18 mouse cellular contexts compared by ENCODE assay signal in the genomic region with DNA sequence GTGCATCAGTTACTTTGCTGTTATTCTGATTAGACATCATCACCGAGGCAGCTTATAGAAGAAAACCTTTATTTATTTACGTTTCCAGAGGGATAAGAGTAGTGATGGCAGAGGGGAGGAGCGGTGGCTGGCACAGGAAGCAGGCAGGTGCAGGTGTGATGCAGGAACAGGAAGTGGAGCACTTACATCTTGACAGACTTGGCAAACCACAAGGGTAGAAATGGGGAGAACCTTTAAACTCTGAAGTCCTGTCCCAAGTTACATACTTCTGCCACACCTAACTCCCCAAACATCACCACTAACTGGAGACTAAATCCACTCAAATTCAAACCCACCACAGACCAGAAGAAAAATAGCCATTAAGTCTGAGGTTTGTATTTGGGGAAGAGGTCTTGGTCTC. TPM values are rescaled to one million over a fixed set of nuclear protein-coding genes. Genes with fewer than 3 reads are reported as not detected.
DNase-seq lines count a peak whose midpoint lies in the region; ATAC-seq lines count a peak whose summit lies in the region.
"Had no signal": no experiment of that assay in that cellular context is flagged by ENCODE, and none has a peak within 500 bp of the region (broad histone marks: within the 10 kb centered on the region; RNA-seq: fewer than 3 reads in every experiment).

No protein-coding gene starts in this region.

- no peaks in the 10 kb centered on the region for H3K27me3 ChIP-seq in splenic B cell, adult 2 months (ENCODE audit: control insufficient read depth, insufficient read depth, low read length, poor library complexity, severe bottlenecking)
- H3K27me3 ChIP-seq: embryonic facial prominence, embryonic 12.5 days; limb, embryonic 15.5 days had no signal

- H3K36me3 ChIP-seq in splenic B cell, adult 2 months (ENCODE audit: control insufficient read depth, insufficient read depth, low read length, poor library complexity, severe bottlenecking) = no peaks in the 10 kb centered on the region
- H3K36me3 ChIP-seq: liver, embryonic 15.5 days had no signal

- DNase-seq in splenic B cell, adult 2 months (ENCODE audit: low read depth, low spot score) = peak; percentile 19
- peak; percentile 31 for DNase-seq in thymus, postnatal 4 days
- DNase-seq in MN1 (ENCODE audit: low spot score) = no peak
- no peak for DNase-seq in retina, embryonic 14.5 days (ENCODE audit: low spot score)
- no peak for DNase-seq in right cerebral cortex, postnatal 14 days
- DNase-seq: adrenal gland, postnatal 10 days; cerebellum, adult 9-11 months; gastrocnemius, adult 2 months; kidney, adult 9 months; kidney, postnatal 25 days; midbrain, embryonic 14.5 days; retina, postnatal 1 day; right cerebral cortex, postnatal 4 days had no signal

- peak; percentile 87 for ATAC-seq in CD4-positive, CD25-positive, alpha-beta regulatory T cell, adult 4 months
- peak; percentile 29 to 76 for ATAC-seq in hematopoietic stem cell, adult 5-6 weeks (replicated peaks in 1 of 2; ENCODE audit: insufficient read depth in 1 of 2, low FRiP score in 2 of 2, low TSS enrichment in 1 of 2, low read depth in 1 of 2, poor library complexity in 2 of 2, severe bottlenecking in 2 of 2)

RNA-seq across cellular contexts. Expression of a gene that starts 51.7 kb away (rescaled TPM):
- polyA plus RNA-seq in CD4-positive, CD25-positive, alpha-beta regulatory T cell, adult 4 months (2017; shearing (Covaris generic)) = 1 to 10 TPM; 2.1 to 2.4 TPM
- 60.1 and 74.9 TPM in 2 replicates for total RNA-seq in hematopoietic stem cell, adult 5-6 weeks (2017)

RNA-seq across cellular contexts. Expression of a gene that starts 52.1 kb away (rescaled TPM):
- polyA plus RNA-seq in CD4-positive, CD25-positive, alpha-beta regulatory T cell, adult 4 months (2017; shearing (Covaris generic)) = 10 to 100 TPM; 65.7 to 82.1 TPM
- 70.3 and 120 TPM in 2 replicates for total RNA-seq in hematopoietic stem cell, adult 5-6 weeks (2017)

Comparison
In these comparisons a context has a peak if more than half of its experiments do, and no peak if none do; other contexts are left out.
1. DNase-seq: peak in splenic B cell, adult 2 months (single experiment) and thymus, postnatal 4 days (single experiment); none in MN1 (single experiment), retina, embryonic 14.5 days (single experiment) and right cerebral cortex, postnatal 14 days (single experiment).